Mouse (Mus musculus): ENCODE data around the gene Lypd1. TPM values are rescaled to one million over a fixed set of nuclear protein-coding genes. Genes with fewer than 3 reads are reported as not detected.

Gene Lypd1
- 43.2 and 61.4 TPM in 2 replicates for polyA plus RNA-seq (2012; rRNA removed)

GRCm38 (mm10) chr1:125912601-125913600 lies at the start of gene Lypd1:
Gene Lypd1 (minus strand): TSS chr1:125913101.

Other genes with a start within 250 kb of the Lypd1 start
- 0.16 and 0.18 TPM in 2 replicates for gene Gpr39, start 236.1 kb downstream of the Lypd1 start, polyA plus RNA-seq (2012; rRNA removed)

All from central nervous system, embryonic 14 days (tissue).